Mouse (Mus musculus) embryo, embryonic 9.5 days (tissue): ENCODE measurements around the gene Usp7.
"Not testable (repeated sequence)": the region's sequence is repeated elsewhere in the genome, so short reads cannot be mapped to it uniquely, and the experiment has no call there.

ENCODE experiments used
- DNase-seq: peaks from one replicate; pipeline ENCODE4 v3.0.0-alpha.2; 2017; ENCODE audit errors: extremely low spot score

The Usp7 gene

GRCm38 (mm10) chr16:8783198-8783913 is 8.8 kb downstream of the Usp7 start:
- DNase-seq: no peak

GRCm38 (mm10) chr16:8781660-8782059 is 10.4 kb downstream of the Usp7 start:
- DNase-seq: no peak

- no peak for DNase-seq
Measured at GRCm38 (mm10) chr16:8781191-8781590, 10.9 kb downstream of the Usp7 start.

- DNase-seq: no peak
Measured at GRCm38 (mm10) chr16:8780187-8780586, 11.9 kb downstream of the Usp7 start.

- DNase-seq: no peak
Measured at GRCm38 (mm10) chr16:8778697-8779096, 13.4 kb downstream of the Usp7 start.

- no peak for DNase-seq
Measured at GRCm38 (mm10) chr16:8777202-8777601, 14.9 kb downstream of the Usp7 start.

GRCm38 (mm10) chr16:8776634-8777033 is 15.5 kb downstream of the Usp7 start:
- DNase-seq: no peak

GRCm38 (mm10) chr16:8771086-8771485 is 21.0 kb downstream of the Usp7 start:
- no peak for DNase-seq

GRCm38 (mm10) chr16:8770342-8770741 is 21.8 kb downstream of the Usp7 start:
- not testable (repeated sequence) for DNase-seq

- no peak for DNase-seq
Measured at GRCm38 (mm10) chr16:8769466-8769865, 22.6 kb downstream of the Usp7 start.

- peak; percentile 58 for DNase-seq
Measured at GRCm38 (mm10) chr16:8769065-8769464, 23.0 kb downstream of the Usp7 start.

GRCm38 (mm10) chr16:8768588-8768987 is 23.5 kb downstream of the Usp7 start:
- no peak for DNase-seq

GRCm38 (mm10) chr16:8768071-8768470 is 24.0 kb downstream of the Usp7 start:
- DNase-seq: no peak

- no peak for DNase-seq
Measured at GRCm38 (mm10) chr16:8767133-8768052, 24.7 kb downstream of the Usp7 start.

- no peak for DNase-seq
Measured at GRCm38 (mm10) chr16:8766196-8766595, 25.9 kb downstream of the Usp7 start.

GRCm38 (mm10) chr16:8764124-8764907 is 27.8 kb downstream of the Usp7 start:
- DNase-seq: no peak

GRCm38 (mm10) chr16:8763028-8763427 is 29.1 kb downstream of the Usp7 start:
- no peak for DNase-seq

GRCm38 (mm10) chr16:8761894-8762293 is 30.2 kb downstream of the Usp7 start:
- DNase-seq: no peak

- DNase-seq: no peak
Measured at GRCm38 (mm10) chr16:8761005-8761404, 31.1 kb downstream of the Usp7 start.

- no peak for DNase-seq
Measured at GRCm38 (mm10) chr16:8758979-8759378, 33.1 kb downstream of the Usp7 start.

GRCm38 (mm10) chr16:8758193-8758592 is 33.9 kb downstream of the Usp7 start:
- no peak for DNase-seq

- not testable (repeated sequence) for DNase-seq
Measured at GRCm38 (mm10) chr16:8757586-8757985, 34.5 kb downstream of the Usp7 start.
